Mouse (Mus musculus) kidney, postnatal 10 days (tissue): ENCODE measurements around the gene Gpbp1.

Experiments used
- DNase-seq: peaks from one replicate; pipeline ENCODE4 v3.0.0; 2021; ENCODE audit warnings: mixed read lengths

Gpbp1 gene

DNA sequence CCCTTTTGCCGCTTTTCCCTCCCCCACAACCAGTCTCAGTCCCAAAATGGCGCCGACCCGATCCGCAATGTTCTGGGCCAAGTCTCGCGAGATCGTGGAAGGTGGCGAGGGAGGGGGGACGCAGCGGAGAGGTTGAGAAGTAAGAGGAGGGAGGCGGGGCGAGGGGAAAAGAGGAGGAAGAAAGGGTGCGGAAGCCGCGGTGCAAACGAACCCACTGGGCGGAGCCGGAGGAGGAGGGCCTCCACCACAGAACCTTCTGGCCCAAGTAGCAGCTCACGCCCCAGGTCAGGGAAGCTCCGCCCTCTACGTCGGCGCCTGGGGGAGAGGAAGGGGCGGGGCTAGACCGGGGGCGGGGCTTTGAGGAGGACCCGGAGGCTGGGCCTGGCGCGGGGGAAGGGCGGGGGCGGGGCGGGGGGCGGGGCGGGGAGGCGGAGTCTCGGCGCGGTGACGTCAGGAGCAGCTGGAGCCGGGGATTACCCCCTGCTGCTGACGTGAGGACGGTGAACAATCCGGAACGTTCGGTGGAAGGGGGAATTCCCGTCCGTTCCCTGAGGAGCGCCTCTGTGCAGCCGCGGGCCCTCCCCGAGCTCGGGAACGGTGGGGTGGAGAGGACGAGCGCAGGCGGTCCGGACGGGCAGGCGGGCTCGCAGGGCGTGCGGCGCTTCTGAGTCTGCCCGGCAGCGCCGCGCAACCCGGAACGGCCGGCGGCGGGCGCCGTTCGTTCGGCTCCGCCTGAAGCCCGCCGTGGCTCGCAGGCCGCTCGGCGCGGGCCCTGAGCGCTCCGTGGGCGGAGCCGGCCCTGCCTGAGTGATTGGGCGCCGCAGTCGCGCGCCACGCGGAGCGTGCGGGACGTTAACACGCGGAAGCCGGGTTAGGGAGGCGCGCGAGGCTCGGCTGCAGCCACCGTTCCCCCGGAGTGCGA is at the start of gene Gpbp1:
Gpbp1 (minus strand) TSS at position 310 of the 922 bp plus-strand sequence.
- DNase-seq, result peak; percentile 100

DNA sequence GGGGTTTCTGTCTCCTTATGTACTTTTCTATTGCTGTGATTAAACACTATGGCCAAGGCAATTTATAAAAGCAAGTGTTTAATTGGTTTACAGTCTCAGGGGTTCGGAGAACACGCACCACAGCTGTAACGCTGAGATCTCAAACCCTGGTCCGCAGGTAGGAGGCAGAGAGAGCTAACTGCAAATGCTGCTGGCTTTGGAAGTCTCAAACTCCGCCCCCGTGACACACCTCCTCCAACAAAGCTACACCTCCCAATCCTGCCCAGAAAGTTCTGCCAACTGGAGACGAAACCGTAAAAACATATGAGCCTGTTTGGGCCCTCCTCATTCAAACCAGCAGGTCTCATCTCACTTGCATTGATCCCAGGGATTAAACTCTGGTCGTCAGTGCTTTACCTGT is 47.8 kb upstream of the Gpbp1 start:
- no peak for DNase-seq

DNA sequence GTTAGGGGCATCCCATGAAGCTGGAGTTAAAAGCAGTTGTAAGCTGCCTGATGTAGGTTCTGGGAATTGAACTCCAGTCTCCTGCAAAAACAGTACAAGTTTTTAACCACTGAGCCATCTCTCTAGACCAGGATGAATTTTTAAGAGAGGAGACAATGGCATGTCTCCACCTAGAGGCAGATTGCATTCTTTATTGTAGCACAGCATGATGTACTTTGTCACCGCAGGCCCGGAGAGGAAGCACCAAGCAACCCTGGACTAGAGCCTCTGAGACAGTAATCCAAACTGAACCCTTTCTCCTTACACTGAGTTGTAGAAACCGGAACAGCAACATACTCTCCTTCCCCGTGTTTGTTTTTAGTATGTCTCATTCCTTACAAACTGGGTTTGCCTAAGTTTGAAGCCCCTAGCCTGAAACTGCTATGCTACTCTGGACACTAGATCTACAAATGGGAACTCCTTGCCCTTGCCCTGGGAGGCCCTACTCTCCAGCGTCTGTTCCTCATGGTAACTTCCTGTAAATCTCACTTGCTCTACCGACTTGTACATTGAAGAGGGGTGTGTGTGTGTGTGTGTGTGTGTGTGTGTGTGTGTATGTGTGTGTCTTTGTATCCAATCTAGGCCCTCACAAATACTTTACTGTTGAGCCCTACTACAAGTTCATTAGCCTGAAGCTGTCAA is 46.4 kb upstream of the Gpbp1 start:
- no peak for DNase-seq

DNA sequence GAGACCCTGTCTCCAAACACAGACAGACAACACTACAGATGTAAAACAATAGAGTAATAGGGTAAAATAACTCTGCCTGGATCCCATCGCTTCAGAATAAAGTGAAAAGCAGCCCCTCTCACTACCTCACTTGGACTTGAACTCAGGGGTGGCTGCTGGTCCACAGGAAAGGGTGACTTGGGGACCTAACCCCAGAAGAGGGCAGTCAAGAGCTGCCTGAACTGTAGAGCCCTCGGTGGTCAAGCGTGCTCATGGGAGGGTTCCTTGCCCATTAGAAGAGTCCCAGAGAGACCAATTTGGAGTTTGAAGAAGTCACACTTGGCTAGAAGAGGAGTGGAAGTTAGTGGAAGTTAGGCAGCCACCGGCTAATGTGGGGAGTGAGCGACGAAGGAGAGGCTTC is 44.2 kb upstream of the Gpbp1 start:
- peak; percentile 37 for DNase-seq

DNA sequence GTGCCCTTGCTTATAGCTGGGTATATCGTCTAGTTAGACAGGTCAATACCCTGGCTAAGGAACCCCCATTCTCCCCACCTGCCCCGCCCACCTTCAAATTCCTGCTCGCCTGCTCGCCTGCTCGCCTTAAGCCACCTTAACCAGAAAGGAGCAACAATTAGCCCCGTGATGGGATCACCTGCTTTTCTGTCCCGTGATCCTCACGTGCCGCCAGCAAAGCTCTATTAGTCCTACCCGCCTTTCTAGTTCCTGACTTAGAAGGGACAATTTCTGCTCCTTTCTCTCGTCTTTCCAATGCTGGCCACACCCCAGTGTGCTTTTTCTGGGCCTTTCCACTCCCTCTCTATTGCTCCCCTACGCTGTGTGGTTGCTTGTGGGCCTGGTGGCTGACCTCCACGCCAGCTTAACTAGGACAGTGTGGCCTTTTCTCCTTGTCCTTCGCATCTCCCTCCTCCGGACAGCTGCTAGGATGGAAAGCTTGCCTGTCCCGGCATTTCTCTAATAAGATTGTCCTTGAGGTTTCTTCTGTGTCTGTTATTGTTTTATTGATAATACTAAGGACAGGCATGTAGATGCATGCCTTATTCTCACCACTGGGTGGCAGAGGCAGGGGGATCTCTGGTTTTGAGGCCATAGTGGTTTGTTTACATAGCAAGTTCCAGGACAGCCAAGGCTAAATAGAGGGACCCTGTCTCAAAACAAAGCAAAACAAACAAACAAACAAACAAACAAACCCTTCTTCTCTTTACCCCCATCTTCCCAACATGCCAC is 42.5 kb upstream of the Gpbp1 start:
- DNase-seq, result no peak

DNA sequence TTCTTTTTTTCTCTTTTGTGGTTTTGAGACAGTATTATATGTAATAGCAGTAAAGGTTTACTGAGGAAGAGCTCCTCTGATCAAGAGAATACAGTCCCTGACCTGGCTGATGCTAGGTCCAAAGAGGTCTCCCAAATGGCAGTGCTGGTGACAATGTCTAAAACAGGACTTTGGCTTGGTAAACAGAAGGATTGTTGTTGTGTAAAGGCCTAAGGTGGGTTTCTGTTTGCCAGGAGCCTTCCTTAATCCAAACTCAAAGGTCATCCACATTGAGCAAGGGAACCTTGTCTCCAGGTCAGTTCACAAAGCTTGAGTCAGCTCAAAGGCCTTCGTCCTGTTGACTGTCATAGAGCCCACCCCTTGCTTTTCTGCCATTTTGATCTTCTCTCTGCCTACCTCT is 41.8 kb upstream of the Gpbp1 start:
- DNase-seq, result no peak

DNA sequence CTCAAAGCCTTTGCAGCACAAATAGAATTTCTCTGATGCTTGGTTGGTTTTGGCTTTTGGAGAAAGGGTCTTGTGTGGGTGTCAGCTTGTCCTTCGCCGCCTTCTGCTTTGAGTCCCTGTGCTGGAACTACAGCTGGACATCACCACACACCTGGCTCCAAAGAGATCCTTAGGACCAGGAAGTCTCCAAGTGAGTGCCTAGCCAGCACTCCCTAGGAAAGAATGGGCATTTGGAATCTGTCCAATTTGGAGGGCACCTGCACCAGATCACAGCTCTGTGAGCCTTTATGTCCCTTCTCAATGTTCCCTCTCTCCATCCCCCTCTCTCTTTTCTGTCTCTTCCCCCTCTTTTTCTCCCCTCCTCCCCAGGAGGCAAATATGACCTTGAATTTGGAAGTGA is 34.4 kb upstream of the Gpbp1 start:
- no peak for DNase-seq

DNA sequence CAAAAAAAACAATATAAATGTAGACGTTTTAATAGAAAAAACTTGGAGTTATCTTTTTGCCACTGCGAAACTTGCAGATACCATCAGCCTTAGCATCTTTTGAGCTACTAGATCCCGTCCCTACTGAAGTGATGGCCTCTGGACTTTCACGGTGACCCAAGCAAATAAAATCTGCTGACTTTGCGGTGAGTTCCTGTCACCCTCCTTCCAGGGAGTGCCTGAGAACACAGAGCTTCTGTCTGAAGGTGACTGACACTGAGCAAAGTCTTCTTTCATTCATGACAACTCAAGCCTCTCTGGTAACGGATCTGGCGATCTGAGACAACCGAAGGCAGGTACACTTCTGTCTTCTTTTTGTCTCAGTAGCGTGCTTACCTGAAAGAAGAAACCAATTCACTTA is 32.4 kb upstream of the Gpbp1 start:
- no peak for DNase-seq

DNA sequence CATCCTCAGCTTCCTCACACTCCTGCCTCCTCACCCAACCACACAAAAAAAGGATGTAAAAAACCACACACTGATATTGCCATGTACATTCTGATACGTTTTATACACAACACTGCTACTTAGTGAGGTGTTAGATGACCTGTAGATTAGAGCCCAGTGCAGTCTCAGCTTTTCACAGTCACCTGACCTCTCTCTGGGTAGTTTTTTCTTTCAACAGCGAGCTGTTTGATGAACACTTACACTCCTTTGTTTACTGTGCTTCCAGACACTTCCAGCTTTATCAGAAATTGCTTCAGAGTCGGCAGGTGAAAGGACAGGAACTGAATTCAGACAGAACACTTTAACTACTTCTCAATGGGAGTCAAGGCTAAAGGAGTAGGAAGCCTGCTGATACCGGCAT is 30.5 kb upstream of the Gpbp1 start:
- DNase-seq, result no peak

DNA sequence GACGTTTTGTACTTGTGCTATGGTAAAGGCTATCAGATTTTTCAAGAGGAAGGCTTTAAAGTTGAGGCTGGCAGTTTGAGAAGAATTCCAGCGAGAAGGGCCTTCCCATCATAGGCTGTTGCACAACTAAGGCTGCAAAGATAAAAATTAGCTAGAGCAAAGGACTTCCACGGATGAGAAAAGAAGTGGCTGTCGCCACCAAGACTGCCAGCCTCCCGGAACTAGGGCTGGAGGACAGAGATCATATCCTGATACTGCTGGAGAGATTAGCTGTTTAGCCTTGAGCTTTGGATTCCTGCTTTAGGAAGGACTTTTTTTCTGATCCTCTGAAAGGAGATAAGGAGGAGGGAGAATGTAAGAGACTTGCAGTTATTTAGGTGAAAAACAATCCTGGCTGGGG is 28.4 kb upstream of the Gpbp1 start:
- DNase-seq, result no peak

DNA sequence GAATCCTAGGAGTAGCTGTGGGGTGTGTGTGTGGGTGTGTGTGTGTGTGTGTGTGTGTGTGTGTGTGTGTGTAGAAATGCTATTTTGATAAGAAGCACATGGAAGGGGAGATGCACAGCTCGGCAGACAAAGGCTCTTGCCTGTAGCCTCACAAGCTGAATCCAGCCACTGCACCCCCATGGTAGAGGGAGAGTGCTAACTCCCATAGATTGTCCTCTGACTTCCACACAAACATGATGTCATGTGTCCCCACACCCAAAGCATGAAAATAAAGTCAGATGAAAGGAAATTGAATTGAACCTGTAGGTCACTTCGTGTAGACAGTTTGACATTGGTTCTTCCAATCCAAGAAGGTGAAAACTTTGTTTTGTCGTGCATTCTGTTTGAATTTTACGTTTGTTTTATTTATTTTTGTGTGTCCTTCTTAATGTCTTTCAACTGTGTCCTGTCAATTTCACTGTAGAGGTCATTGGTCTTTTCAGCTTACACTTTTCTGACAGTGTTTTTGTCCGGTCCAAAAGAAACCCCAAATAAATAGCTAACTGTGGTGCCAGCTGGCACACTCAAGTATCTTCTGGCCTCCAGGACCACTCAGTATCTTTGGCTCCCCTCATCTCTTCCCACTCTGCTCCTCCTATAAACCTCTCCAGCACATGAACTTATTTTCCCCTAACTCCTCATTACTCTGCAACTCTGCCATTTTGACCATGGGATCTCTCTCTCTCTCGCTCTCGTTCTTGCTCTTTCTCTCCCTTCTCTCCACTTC is 26.7 kb upstream of the Gpbp1 start:
- DNase-seq, result no peak

DNA sequence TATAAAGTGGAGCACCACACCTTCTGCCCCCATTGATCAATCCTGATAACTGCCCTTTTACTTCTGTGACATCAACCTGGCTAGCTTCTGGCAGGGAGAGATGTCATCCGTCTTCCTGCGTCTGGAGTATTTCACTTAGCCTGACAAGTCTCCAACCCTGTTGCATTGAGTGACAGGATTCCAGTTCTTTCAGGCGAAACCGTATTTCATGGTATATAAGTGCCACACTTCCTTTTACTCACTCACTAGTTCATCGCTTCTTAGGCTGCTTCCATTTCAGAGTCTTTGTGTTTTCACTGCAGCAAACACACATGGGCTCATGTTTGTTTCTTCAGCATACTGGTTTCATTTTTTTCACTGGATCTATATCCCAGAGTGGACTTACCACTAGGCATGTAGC is 19.5 kb upstream of the Gpbp1 start:
- DNase-seq, result no peak

DNA sequence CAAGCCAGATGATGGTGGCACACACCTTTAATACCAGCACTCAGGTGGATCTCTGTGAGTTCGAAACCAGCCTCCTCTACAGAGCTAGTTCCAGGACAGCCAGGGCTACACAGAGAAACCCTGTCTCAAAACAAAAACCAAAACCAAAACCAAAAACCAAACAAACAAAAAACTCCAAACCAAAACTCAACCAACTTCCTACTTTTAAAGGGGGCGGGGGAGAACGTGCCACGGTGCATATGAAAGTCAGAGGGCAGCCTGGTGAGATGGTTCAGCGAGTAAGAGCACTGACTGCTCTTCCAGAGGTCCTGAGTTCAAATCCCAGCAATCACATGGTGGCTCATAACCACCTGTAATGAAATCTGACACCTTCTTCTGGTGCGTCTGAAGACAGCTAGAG is 18.7 kb upstream of the Gpbp1 start:
- no peak for DNase-seq

DNA sequence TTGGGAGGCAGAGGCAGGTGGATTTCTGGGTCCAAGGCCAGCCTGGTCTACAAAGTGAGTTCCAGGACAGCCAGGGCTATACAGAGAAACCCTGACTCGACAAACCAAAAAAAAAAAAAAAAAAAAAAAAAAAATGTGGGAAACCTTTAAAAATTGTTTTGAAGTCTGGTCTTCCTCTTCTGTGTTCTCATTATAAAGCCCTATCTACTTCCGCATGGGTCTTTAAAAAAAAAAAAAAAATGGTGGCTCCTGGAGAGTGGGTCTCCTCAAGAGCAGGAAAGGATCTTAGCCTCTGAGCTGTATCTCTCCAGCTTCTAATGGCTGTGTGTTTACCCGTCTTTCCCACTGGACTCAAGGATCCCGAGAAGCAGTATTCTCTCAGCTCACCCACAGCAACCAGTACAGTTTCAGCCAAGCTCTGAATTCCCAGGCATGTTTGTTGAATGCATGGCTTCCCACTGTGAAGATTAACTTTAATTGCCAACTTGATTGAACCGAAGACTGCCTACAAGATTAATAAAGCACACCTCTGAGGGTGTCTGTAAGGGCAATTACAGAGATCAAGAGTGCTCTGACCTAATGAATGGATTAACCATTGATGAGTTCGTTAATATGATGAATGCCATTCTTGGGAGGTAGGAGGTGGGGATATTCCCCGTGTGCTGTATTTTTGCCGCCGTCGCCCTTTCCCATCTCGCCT is 4.6 kb upstream of the Gpbp1 start:
- DNase-seq, result no peak

DNA sequence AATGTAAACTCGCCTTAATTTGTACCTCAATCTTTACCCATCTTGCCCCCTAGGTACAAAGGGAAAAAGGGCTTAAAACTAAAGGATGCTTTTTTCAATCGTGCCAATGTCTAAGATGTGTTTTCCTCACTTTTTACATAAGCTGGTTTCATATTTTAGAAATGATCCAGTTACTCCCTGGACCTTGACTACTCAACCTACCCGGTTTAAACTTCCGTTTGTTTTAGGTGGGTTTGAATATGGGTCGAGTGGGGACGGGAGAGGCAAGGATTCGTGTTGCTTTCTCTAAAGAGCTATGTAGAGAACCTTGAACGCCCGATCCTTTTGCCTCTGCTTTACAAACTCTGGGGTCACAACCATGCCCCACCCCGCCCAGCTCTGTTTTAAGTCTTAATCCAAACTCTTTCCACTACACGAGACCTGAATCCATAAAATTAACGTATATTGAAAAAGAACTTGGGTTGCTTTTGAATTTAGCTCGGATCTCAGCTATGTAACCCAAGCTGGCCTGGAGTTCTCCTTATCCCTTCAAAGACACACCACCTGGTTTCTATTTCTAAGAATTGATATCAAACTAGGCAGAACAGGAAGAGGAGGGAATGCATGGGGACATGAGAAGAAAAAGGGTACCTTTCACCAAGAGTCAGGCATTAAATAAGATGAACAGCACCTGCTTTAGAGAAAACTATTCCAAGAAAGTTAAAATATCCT is 1.3 kb upstream of the Gpbp1 start:
- DNase-seq, result no peak

DNA sequence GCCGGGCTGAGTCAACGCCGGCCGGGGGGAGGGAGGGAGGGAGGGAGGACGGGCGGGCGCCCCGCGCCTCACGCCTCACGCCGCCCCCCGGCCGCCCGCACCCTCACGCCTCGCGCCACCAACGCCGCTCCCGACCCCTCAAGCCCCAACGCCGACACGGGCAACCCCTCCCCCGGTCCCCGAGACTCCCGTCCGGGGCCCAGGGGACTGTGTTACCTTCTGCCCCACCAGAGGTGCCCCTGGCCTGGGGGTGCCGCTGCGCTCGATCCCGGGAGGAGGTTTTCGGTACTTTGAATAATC is 459 bp downstream of the Gpbp1 start:
- no peak for DNase-seq

DNA sequence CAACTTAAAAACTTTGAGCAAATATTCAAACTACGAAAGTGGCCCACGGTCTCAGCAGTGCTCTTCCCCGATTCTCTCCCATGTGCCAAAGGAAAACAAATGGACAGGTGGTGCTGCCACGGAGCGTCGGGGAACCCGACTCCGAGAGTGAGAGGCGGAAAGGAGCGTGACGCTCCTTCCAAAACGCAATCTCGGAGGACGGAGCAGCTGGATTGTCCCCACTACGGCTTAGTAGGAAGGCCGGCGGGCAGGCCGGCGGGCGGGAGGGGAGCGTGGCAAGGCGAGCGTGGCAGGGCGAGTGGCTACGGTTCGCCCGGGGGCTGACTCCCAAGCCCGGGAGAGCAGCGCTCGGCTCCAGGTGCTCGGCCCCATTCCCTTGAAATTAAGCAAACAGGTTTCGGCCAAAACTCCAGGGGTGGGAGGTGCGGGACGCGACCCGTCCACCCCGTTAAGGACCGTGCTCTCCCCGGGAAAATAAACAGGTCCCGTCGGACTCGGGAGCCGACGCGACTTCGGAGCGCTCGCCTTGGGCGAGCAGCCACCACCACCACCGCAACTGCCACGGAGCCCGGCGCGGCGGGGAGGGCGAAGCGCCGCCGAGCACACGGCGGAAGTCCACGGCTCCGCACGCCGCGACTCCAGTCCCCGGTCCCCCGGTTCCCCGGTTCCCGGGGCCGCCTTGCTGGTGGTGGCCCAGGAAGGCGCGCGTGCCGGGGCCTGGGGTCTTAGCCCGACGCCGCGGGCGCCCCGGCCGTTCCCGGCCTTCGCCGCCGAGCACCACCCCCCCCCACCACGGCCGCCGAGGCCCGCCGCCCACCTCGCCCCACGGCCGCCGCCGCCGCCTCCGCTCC is 1.0 kb downstream of the Gpbp1 start:
- DNase-seq, result peak; percentile 63

DNA sequence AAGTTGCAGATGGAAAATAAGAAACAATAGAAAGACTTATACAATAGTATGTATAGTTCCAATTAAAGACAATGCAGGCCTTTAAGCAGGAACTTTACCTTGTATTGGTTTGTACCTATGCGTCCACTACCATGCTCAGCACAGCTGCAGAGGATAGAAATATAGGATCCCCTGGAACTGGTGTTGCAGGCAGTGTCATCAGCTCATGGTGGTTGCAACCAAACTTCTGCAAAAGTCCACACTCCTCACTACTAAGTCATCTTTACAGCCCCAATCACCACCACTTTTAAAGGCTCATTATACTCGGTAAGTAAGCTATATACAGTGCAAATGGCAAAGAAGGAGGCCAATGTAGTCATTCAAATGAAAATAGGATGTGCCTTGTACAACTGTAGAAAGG is 12.2 kb downstream of the Gpbp1 start:
- no peak for DNase-seq

DNA sequence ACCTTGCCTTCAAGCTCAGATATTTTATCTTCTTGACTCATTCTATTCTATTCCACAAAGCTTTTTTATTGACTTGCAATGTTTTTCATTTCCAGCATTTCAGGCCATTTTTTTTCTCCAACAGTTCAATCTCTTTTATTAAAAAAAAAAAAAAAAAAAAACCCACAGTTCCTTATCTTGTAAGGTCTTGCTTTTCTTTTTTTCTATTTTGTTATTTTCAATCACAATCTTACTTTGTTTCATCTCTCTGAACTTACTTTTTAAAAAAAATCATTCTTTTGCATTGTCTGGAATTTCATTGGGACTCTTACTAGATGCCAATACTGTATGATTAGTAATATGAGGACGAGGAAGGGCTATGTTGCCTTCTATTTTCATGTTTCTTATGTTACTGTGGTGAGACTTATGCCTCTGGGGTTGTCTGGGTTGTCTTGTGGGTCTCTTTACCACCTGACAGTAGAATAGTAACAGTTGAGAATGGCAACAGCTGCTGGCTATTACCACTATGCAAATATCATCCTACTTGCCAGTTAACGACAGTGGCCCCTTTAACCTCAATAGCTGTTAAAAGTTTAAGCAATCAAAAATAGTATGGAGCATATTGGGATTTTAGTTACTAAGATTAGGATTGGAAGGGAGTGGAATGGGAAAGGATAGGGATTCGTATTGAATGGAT is 19.2 kb downstream of the Gpbp1 start:
- DNase-seq, result no peak

DNA sequence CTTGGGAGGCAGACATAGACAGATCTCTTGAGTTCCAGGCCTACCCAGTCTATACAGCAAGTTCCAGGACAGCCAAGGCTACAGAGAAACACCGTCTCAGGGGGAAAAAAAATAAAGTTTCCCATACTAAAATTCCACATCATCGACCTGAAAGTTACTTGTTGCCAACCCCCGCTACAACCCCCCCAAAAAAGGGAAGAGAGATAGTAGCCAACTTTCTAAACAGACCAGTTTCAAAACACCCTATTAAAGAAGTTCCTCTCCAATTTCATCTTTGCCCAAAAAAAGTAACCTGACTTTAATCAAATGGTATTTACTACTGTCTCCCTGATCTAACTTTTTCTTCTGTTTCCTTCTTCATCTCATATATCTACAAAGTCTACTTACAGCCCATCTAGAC is 22.6 kb downstream of the Gpbp1 start:
- DNase-seq, result no peak
